Mouse (Mus musculus) ES-E14 (cell line): ENCODE results near the gene Coasy.

Experiments used
- CHD2 ChIP-seq: IDR thresholded peaks from 2 replicates; pipeline ENCODE4 v1.6.1; 2014; ENCODE audit warnings: mild to moderate bottlenecking, low read depth, low read length, inconsistent platforms
- ZC3H11A ChIP-seq: IDR thresholded peaks from 2 replicates; pipeline ENCODE4 v1.6.1; 2012; ENCODE audit warnings: low read depth, mild to moderate bottlenecking, inconsistent platforms, low read length, borderline replicate concordance

GRCm38 (mm10) chr11:101046440-101046839 lies 35.9 kb upstream of the Coasy start:
- TF ChIP-seq ZC3H11A (no peak), CHD2 (no peak)
